Mouse (Mus musculus): ENCODE measurements around the gene Fcho2.

DNA sequence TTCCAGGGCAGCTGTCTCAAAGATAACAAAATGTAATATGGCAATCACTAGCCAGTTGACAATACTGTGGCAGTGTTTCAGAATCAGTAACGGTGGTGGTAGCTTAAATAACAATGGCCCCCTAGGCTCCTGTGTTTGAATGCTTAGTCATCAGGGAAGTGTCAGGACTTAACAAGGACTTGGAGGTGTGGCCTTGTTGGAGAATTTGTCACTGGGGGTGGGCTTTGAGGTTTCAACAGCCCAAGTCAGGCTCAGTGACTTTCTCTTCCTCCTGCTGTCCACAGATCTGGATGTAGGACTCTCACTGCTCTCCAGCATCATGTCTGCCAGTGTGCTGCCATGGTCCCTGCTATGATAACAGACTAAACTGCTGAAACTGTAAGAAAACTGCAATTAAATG lies 93.0 kb downstream of the Fcho2 start:
- no peak for TF ChIP-seq CTCF (IDR thresholded peaks at IDR 0.05)
- TF ChIP-seq EP300 (IDR thresholded peaks at IDR 0.05): no peak

All from lung, postnatal 0 days (tissue).